Mouse (Mus musculus): ENCODE measurements around the gene Exoc6b. TPM values are rescaled to one million over a fixed set of nuclear protein-coding genes. Genes with fewer than 3 reads are reported as not detected.

The Exoc6b gene
- polyA plus RNA-seq, 1 experiment from 2014 or later: 53.0 TPM

GRCm38 (mm10) chr6:85051109-85051508 lies 18.2 kb downstream of the Exoc6b start:
- H3K27me3 ChIP-seq: no peaks in the 10 kb centered on the region
- no peak overlapping the region for H3K4me3 ChIP-seq
- H3K9ac ChIP-seq: no peak overlapping the region
- H3K27ac ChIP-seq (replicated peaks): no peak overlapping the region
- H3K9me3 ChIP-seq: no peaks in the 10 kb centered on the region
- no peak for ATAC-seq (ENCODE audit: low FRiP score, low read depth)
- H3K4me1 ChIP-seq (replicated peaks): no peaks in the 10 kb centered on the region
- no peaks in the 10 kb centered on the region for H3K36me3 ChIP-seq
- WGBS: 83% methylated on average over 4 of the region's 4 CpGs
- no peak overlapping the region for H3K4me2 ChIP-seq

GRCm38 (mm10) chr6:85046531-85046930 lies 22.8 kb downstream of the Exoc6b start:
- no peaks in the 10 kb centered on the region for H3K4me1 ChIP-seq (replicated peaks)
- no peak overlapping the region for H3K27ac ChIP-seq (replicated peaks)
- no peaks in the 10 kb centered on the region for H3K36me3 ChIP-seq
- H3K4me3 ChIP-seq: no peak overlapping the region
- no peak overlapping the region for H3K4me2 ChIP-seq
- 93% methylated on average over 3 of the region's 3 CpGs for WGBS
- no peaks in the 10 kb centered on the region for H3K9me3 ChIP-seq
- H3K9ac ChIP-seq: no peak overlapping the region
- H3K27me3 ChIP-seq: no peaks in the 10 kb centered on the region
- ATAC-seq (ENCODE audit: low FRiP score, low read depth): no peak

DNA sequence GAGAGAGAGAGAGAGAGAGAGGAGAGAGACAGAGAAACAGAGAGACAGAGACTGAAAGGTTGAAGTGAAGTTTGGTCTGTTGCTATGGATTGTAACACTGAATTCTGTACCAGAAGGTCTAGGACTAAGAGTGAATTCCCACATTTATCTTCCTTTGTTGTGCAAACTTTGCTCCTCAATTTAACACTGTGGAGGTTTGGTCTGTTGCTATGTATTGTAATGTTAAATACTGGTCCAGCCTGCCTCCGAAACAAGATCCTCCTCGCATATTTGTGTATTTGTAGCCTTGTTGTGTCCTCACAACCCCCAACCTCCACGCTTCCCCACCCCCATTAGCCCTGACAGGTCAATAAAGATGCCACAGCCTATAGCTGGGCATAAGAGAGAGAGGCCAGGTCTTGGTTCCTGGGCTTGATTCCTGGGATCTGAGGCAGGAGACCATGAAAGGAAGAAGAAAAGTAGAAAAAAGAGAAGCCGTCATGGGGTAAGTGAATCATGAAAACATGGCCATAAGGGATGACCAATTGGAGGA lies 24.6 kb downstream of the Exoc6b start:
- ATAC-seq (ENCODE audit: low FRiP score, low read depth): no peak
- Histone ChIP-seq H3K9me3 (no peaks in the 10 kb centered on the region), H3K27me3 (no peaks in the 10 kb centered on the region), H3K4me1 (replicated peaks) (no peaks in the 10 kb centered on the region), H3K9ac (no peak overlapping the region), H3K4me3 (no peak overlapping the region), H3K36me3 (no peaks in the 10 kb centered on the region), H3K4me2 (no peak overlapping the region), H3K27ac (replicated peaks) (no peak overlapping the region)
- WGBS: 29% methylated on average over 4 of the region's 4 CpGs

DNA sequence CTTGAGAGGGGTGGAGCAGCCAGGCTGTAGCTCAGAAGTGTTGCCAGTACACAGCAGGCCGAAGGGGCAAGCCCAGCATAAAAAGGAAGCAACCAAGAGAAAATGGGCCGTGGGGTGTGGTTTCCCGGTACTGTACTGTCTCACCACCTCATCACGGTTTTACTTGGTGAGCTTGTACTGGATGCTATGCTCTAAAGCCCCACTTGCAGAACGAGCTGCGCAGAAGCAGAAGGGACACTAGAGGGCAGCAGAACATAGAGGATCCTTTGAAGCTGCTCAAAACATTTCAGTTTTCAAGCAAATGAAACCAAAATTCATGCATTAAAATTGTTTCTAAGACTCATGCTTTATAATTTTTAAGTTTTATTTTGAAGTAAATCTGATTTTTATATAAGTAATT lies 31.6 kb downstream of the Exoc6b start:
- Histone ChIP-seq H3K27me3 (no peaks in the 10 kb centered on the region), H3K36me3 (no peaks in the 10 kb centered on the region), H3K27ac (replicated peaks) (no peak overlapping the region), H3K9me3 (no peaks in the 10 kb centered on the region), H3K4me3 (no peak overlapping the region), H3K4me2 (no peak overlapping the region), H3K9ac (no peak overlapping the region), H3K4me1 (replicated peaks) (no peaks in the 10 kb centered on the region)
- WGBS: 5% methylated on average over 6 of the region's 6 CpGs
- ATAC-seq (ENCODE audit: low FRiP score, low read depth): peak; percentile 30; the same call in 1 of the 2 replicates

DNA sequence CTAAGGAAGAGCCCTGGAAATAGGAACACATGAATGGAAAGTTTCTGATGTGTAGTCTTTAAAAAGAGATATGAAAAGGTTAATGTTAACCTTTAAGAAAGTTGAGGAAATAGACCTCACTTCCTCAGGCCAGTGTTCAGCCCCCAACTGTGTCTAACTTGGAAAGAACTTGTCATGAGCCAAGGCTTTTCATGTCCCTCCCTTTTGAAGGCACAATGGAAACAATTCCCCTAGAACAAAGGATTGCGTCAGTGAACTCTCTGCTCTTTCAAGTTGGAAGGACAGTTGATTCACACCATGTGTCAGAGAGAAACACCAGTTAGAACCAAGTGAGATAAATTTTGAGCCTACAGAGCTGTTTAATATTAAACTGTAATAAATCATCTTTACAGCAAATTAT lies 39.6 kb downstream of the Exoc6b start:
- Histone ChIP-seq H3K4me1 (replicated peaks) (no peaks in the 10 kb centered on the region), H3K4me3 (no peak overlapping the region), H3K36me3 (no peaks in the 10 kb centered on the region), H3K27me3 (no peaks in the 10 kb centered on the region), H3K4me2 (no peak overlapping the region), H3K9ac (no peak overlapping the region), H3K27ac (replicated peaks) (no peak overlapping the region), H3K9me3 (no peaks in the 10 kb centered on the region)
- ATAC-seq (ENCODE audit: low FRiP score, low read depth): no peak
- 31% methylated on average over 1 of the region's 1 CpGs for WGBS

GRCm38 (mm10) chr6:85024403-85024802 lies 44.9 kb downstream of the Exoc6b start:
- H3K36me3 ChIP-seq: no peaks in the 10 kb centered on the region
- H3K27ac ChIP-seq (replicated peaks): no peak overlapping the region
- no peak for ATAC-seq (ENCODE audit: low FRiP score, low read depth)
- H3K4me3 ChIP-seq: no peak overlapping the region
- no peaks in the 10 kb centered on the region for H3K9me3 ChIP-seq
- H3K4me1 ChIP-seq (replicated peaks): no peaks in the 10 kb centered on the region
- H3K9ac ChIP-seq: no peak overlapping the region
- H3K27me3 ChIP-seq: no peaks in the 10 kb centered on the region
- no peak overlapping the region for H3K4me2 ChIP-seq

GRCm38 (mm10) chr6:85017011-85017410 lies 52.3 kb downstream of the Exoc6b start:
- H3K4me2 ChIP-seq: no peak overlapping the region
- WGBS: 38% methylated on average over 2 of the region's 2 CpGs
- no peak for ATAC-seq (ENCODE audit: low FRiP score, low read depth)

GRCm38 (mm10) chr6:85013906-85014305 lies 55.4 kb downstream of the Exoc6b start:
- no peak overlapping the region for H3K27ac ChIP-seq (replicated peaks)
- H3K9ac ChIP-seq: no peak overlapping the region
- H3K4me3 ChIP-seq: no peak overlapping the region
- H3K36me3 ChIP-seq: no peaks in the 10 kb centered on the region
- H3K4me2 ChIP-seq: no peak overlapping the region
- no peak for ATAC-seq (ENCODE audit: low FRiP score, low read depth)
- WGBS: 98% methylated on average over 2 of the region's 2 CpGs
- no peaks in the 10 kb centered on the region for H3K27me3 ChIP-seq
- H3K9me3 ChIP-seq: no peaks in the 10 kb centered on the region
- H3K4me1 ChIP-seq (replicated peaks): no peaks in the 10 kb centered on the region

More at GRCm38 (mm10) chr6:85017011-85017410, 52.3 kb downstream of the Exoc6b start:
- H3K27me3 ChIP-seq: no peaks in the 10 kb centered on the region
- H3K36me3 ChIP-seq: no peaks in the 10 kb centered on the region
- H3K4me3 ChIP-seq: no peak overlapping the region
- no peaks in the 10 kb centered on the region for H3K9me3 ChIP-seq
- no peak overlapping the region for H3K9ac ChIP-seq
- no peaks in the 10 kb centered on the region for H3K4me1 ChIP-seq (replicated peaks)
- H3K27ac ChIP-seq (replicated peaks): no peak overlapping the region

GRCm38 (mm10) chr6:85010397-85010796 lies 58.9 kb downstream of the Exoc6b start:
- Histone ChIP-seq H3K27me3 (no peaks in the 10 kb centered on the region), H3K4me2 (no peak overlapping the region), H3K4me1 (replicated peaks) (no peaks in the 10 kb centered on the region), H3K36me3 (no peaks in the 10 kb centered on the region), H3K9ac (no peak overlapping the region), H3K4me3 (no peak overlapping the region), H3K27ac (replicated peaks) (no peak overlapping the region), H3K9me3 (no peaks in the 10 kb centered on the region)
- 91% methylated on average over 2 of the region's 2 CpGs for WGBS
- ATAC-seq (ENCODE audit: low FRiP score, low read depth): no peak

DNA sequence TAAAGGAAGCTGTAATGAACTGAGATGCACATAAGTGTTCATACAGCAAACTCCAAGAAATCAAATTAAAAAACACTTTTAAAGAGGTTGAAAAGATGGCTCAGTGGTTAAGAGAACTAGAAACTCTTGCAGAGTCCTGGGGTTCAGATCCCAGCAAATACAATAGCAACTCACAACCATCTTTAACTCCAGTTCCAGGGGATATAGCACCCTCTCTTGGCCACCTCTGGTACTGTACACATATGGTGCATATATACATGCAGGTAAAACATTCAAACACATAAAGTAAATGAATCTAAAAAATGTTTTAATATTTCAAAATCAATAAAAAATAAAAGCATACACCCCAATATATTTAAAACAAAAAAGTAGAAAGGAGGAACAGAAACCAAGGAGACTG lies 73.9 kb downstream of the Exoc6b start:
- Histone ChIP-seq H3K4me3 (no peak overlapping the region), H3K9me3 (no peaks in the 10 kb centered on the region), H3K27ac (replicated peaks) (no peak overlapping the region), H3K27me3 (no peaks in the 10 kb centered on the region), H3K36me3 (peaks cover 6% of the 10 kb centered on the region; the same call in 1 of the 2 replicates), H3K4me1 (replicated peaks) (no peaks in the 10 kb centered on the region), H3K4me2 (no peak overlapping the region), H3K9ac (no peak overlapping the region)
- no peak for ATAC-seq (ENCODE audit: low FRiP score, low read depth)

DNA sequence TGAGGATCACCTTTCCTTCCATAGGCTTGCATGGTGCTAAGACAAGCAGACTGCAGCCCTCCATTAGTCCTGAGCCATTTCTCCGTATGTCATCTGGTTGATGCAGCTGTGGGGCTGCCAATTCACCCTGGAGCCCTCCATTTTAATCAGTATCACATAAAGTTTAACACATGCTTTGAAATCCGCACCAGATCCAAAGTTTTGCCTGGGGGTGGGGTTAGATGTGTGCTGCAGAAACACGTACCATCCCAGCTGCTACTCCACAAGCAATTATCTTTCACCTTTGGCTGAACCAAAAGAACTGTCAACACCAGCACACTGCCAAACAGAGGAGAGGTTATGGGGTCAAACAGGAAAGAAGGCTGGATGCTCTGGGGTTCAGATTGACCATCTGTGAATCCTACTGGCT lies 92.7 kb downstream of the Exoc6b start:
- Histone ChIP-seq H3K4me2 (no peak overlapping the region), H3K9ac (no peak overlapping the region), H3K4me3 (no peak overlapping the region), H3K36me3 (no peaks in the 10 kb centered on the region), H3K27ac (replicated peaks) (no peak overlapping the region), H3K4me1 (replicated peaks) (0 out of 2 replicates have a peak, but pooled peaks cover 4% of the 10 kb centered on the region), H3K9me3 (no peaks in the 10 kb centered on the region), H3K27me3 (no peaks in the 10 kb centered on the region)
- ATAC-seq (ENCODE audit: low FRiP score, low read depth): no peak
- WGBS: 33% methylated on average over 3 of the region's 3 CpGs

GRCm38 (mm10) chr6:84968531-84968930 lies 100.8 kb downstream of the Exoc6b start:
- Histone ChIP-seq H3K9me3 (no peaks in the 10 kb centered on the region), H3K27ac (replicated peaks) (no peak overlapping the region), H3K36me3 (no peaks in the 10 kb centered on the region), H3K4me1 (replicated peaks) (no peaks in the 10 kb centered on the region), H3K4me3 (no peak overlapping the region), H3K9ac (no peak overlapping the region), H3K27me3 (no peaks in the 10 kb centered on the region), H3K4me2 (no peak overlapping the region)
- ATAC-seq (ENCODE audit: low FRiP score, low read depth): no peak
- WGBS: 84% methylated on average over 1 of the region's 1 CpGs

DNA sequence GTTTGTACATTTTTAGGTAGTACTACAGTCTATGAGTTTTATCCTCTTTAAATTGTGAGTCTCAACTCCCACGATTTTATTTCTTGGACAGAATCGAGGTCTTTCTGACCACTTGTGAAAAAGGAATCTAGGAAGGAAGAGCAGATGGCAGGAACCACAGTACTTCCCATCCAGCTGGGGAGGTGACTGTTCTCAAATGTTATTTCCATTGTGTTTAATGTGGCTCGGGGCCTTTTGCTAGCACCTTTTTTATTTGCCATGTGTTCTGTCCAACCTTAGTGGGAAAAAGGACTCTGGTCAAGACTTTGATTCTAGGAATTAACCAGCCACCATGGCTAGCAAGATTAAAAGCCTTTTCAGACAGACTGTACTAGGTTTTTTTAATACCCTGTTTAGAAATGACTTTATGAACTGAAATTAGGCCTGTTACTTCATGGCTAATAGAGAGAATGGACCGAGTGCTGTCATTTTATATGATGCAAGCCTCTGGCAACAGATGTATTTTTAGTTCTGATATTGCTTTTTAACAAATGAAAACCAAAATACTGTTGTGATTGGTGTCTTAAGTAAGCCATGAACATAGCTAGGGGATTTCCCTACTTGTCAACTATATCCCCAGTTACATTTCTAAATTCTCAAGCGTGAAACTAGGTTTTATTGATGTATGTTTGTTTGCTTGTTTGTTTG lies 104.4 kb downstream of the Exoc6b start:
- WGBS: 84% methylated on average over 5 of the region's 5 CpGs
- no peaks in the 10 kb centered on the region for H3K27me3 ChIP-seq

More for the DNA sequence above, 104.4 kb downstream of the Exoc6b start:
- no peak overlapping the region for H3K9ac ChIP-seq
- no peak overlapping the region for H3K4me2 ChIP-seq
- 0 out of 2 replicates have a peak, but pooled peaks cover 2% of the 10 kb centered on the region for H3K4me1 ChIP-seq (replicated peaks)
- no peaks in the 10 kb centered on the region for H3K9me3 ChIP-seq
- no peak for ATAC-seq (ENCODE audit: low FRiP score, low read depth)
- H3K4me3 ChIP-seq: no peak overlapping the region
- H3K27ac ChIP-seq (replicated peaks): no peak overlapping the region
- H3K36me3 ChIP-seq: no peaks in the 10 kb centered on the region
